Mouse (Mus musculus): ENCODE results near the gene Dcst1. TPM values are rescaled to one million over a fixed set of nuclear protein-coding genes. Genes with fewer than 3 reads are reported as not detected.

Dcst1 gene
- polyA plus RNA-seq, 1 experiment from 2014 or later: 0.38 TPM

GRCm38 (mm10) chr3:89386438-89387420 lies 21.7 kb upstream of the Dcst1 start:
- peaks cover 42% of the 10 kb centered on the region for H3K4me1 ChIP-seq
- no peak for ATAC-seq (ENCODE audit: low FRiP score, low read depth)
- H3K4me3 ChIP-seq: no peak overlapping the region
- H3K9ac ChIP-seq: no peak overlapping the region
- H3K27ac ChIP-seq: no peak overlapping the region
- whole genome bisulfite sequencing: 47% methylated on average over 17 of the region's 17 CpGs
- peaks cover 12% of the 10 kb centered on the region for H3K27me3 ChIP-seq
- no peaks in the 10 kb centered on the region for H3K9me3 ChIP-seq
- no peaks in the 10 kb centered on the region for H3K36me3 ChIP-seq
- no peak overlapping the region for H3K4me2 ChIP-seq (replicated peaks)

- Histone ChIP-seq H3K36me3 (no peaks in the 10 kb centered on the region), H3K9ac (no peak overlapping the region), H3K4me3 (no peak overlapping the region), H3K27me3 (no peaks in the 10 kb centered on the region), H3K9me3 (no peaks in the 10 kb centered on the region), H3K4me2 (replicated peaks) (no peak overlapping the region), H3K4me1 (peaks cover 30% of the 10 kb centered on the region), H3K27ac (no peak overlapping the region)
- no peak for ATAC-seq (ENCODE audit: low FRiP score, low read depth)
- 43% methylated on average over 11 of the region's 11 CpGs for WGBS
Observed at GRCm38 (mm10) chr3:89385451-89385850, 20.4 kb upstream of the Dcst1 start.

GRCm38 (mm10) chr3:89384331-89385076 lies 19.5 kb upstream of the Dcst1 start:
- Histone ChIP-seq H3K4me1 (peaks cover 30% of the 10 kb centered on the region), H3K9ac (no peak overlapping the region), H3K27ac (no peak overlapping the region), H3K4me2 (replicated peaks) (no peak overlapping the region), H3K27me3 (no peaks in the 10 kb centered on the region), H3K4me3 (no peak overlapping the region), H3K36me3 (no peaks in the 10 kb centered on the region), H3K9me3 (no peaks in the 10 kb centered on the region)
- WGBS: 63% methylated on average over 12 of the region's 12 CpGs
- ATAC-seq (ENCODE audit: low FRiP score, low read depth): no peak

- H3K9ac ChIP-seq: no peak overlapping the region
- H3K27ac ChIP-seq: no peak overlapping the region
- H3K9me3 ChIP-seq: no peaks in the 10 kb centered on the region
- no peaks in the 10 kb centered on the region for H3K36me3 ChIP-seq
- no peak overlapping the region for H3K4me2 ChIP-seq (replicated peaks)
- peaks cover 35% of the 10 kb centered on the region for H3K4me1 ChIP-seq
- H3K4me3 ChIP-seq: no peak overlapping the region
- ATAC-seq (ENCODE audit: low FRiP score, low read depth): no peak
- H3K27me3 ChIP-seq: no peaks in the 10 kb centered on the region
- 84% methylated on average over 5 of the region's 5 CpGs for WGBS
Observed at GRCm38 (mm10) chr3:89383651-89384255, 18.7 kb upstream of the Dcst1 start.

GRCm38 (mm10) chr3:89382950-89383349 lies 17.9 kb upstream of the Dcst1 start:
- Histone ChIP-seq H3K9me3 (no peaks in the 10 kb centered on the region), H3K4me3 (no peak overlapping the region), H3K27ac (no peak overlapping the region), H3K4me2 (replicated peaks) (no peak overlapping the region), H3K9ac (no peak overlapping the region), H3K27me3 (no peaks in the 10 kb centered on the region), H3K36me3 (no peaks in the 10 kb centered on the region), H3K4me1 (peaks cover 36% of the 10 kb centered on the region)
- WGBS: 75% methylated on average over 5 of the region's 5 CpGs
- ATAC-seq (ENCODE audit: low FRiP score, low read depth): no peak

- Histone ChIP-seq H3K4me1 (peaks cover 38% of the 10 kb centered on the region), H3K4me3 (no peak overlapping the region), H3K36me3 (no peaks in the 10 kb centered on the region), H3K27me3 (no peaks in the 10 kb centered on the region), H3K9ac (no peak overlapping the region), H3K27ac (no peak overlapping the region), H3K9me3 (no peaks in the 10 kb centered on the region), H3K4me2 (replicated peaks) (no peak overlapping the region)
- WGBS: 81% methylated on average over 9 of the region's 9 CpGs
- ATAC-seq (ENCODE audit: low FRiP score, low read depth): no peak
Observed at GRCm38 (mm10) chr3:89382033-89382882, 17.2 kb upstream of the Dcst1 start.

- H3K4me2 ChIP-seq (replicated peaks): no peak overlapping the region
- no peak overlapping the region for H3K4me3 ChIP-seq
- no peaks in the 10 kb centered on the region for H3K36me3 ChIP-seq
- H3K27ac ChIP-seq: no peak overlapping the region
- no peaks in the 10 kb centered on the region for H3K9me3 ChIP-seq
- peaks cover 29% of the 10 kb centered on the region for H3K4me1 ChIP-seq
- no peak overlapping the region for H3K9ac ChIP-seq
- 79% methylated on average over 11 of the region's 11 CpGs for WGBS
- no peak for ATAC-seq (ENCODE audit: low FRiP score, low read depth)
- no peaks in the 10 kb centered on the region for H3K27me3 ChIP-seq
Observed at GRCm38 (mm10) chr3:89381233-89381632, 16.2 kb upstream of the Dcst1 start.

- Histone ChIP-seq H3K4me1 (peaks cover 29% of the 10 kb centered on the region), H3K36me3 (no peaks in the 10 kb centered on the region), H3K4me3 (no peak overlapping the region), H3K9ac (no peak overlapping the region), H3K4me2 (replicated peaks) (no peak overlapping the region), H3K27ac (no peak overlapping the region), H3K9me3 (no peaks in the 10 kb centered on the region), H3K27me3 (no peaks in the 10 kb centered on the region)
- no peak for ATAC-seq (ENCODE audit: low FRiP score, low read depth)
- WGBS: 90% methylated on average over 18 of the region's 18 CpGs
Observed at GRCm38 (mm10) chr3:89380711-89381110, 15.7 kb upstream of the Dcst1 start.

- 92% methylated on average over 14 of the region's 14 CpGs for WGBS
- Histone ChIP-seq H3K36me3 (no peaks in the 10 kb centered on the region), H3K4me1 (peaks cover 25% of the 10 kb centered on the region), H3K9ac (no peak overlapping the region), H3K27ac (no peak overlapping the region; the same call in 1 of the 2 replicates), H3K27me3 (no peaks in the 10 kb centered on the region), H3K9me3 (no peaks in the 10 kb centered on the region), H3K4me3 (no peak overlapping the region), H3K4me2 (replicated peaks) (no peak overlapping the region)
- no peak for ATAC-seq (ENCODE audit: low FRiP score, low read depth)
Observed at GRCm38 (mm10) chr3:89380291-89380690, 15.2 kb upstream of the Dcst1 start.

GRCm38 (mm10) chr3:89379388-89380131 lies 14.5 kb upstream of the Dcst1 start:
- ATAC-seq (ENCODE audit: low FRiP score, low read depth): no peak
- Histone ChIP-seq H3K9ac (no peak overlapping the region), H3K27ac (no peak overlapping the region), H3K4me2 (replicated peaks) (peak overlapping the region; percentile 80; the same call in 1 of the 2 replicates), H3K9me3 (no peaks in the 10 kb centered on the region), H3K27me3 (no peaks in the 10 kb centered on the region), H3K4me3 (no peak overlapping the region; the same call in 1 of the 2 replicates), H3K36me3 (no peaks in the 10 kb centered on the region), H3K4me1 (peaks cover 17% of the 10 kb centered on the region)
- WGBS: 88% methylated on average over 31 of the region's 31 CpGs
